Mouse (Mus musculus) heart, adult 2 months (tissue): ENCODE results near the gene Taf5l. TPM values are rescaled to one million over a fixed set of nuclear protein-coding genes. Genes with fewer than 3 reads are reported as not detected.

Experiments used
- DNase-seq, 2 experiments: peaks; one replicate each; pipeline ENCODE4 v3.0.0; 2021
- H3K27ac ChIP-seq: fragments of 200-600 bp; 2 replicates; pipeline ENCODE4 v1.8.1; 2022
- H3K27me3 ChIP-seq: fragments of 200-500 bp; 2 replicates; pipeline ENCODE4 v1.6.1; 2012; ENCODE audit warnings: mild to moderate bottlenecking, low read length, inconsistent platforms, mixed read lengths; ENCODE audit not compliant: control insufficient read depth, insufficient read depth
- H3K36me3 ChIP-seq: fragments of 200-500 bp; 2 replicates; pipeline ENCODE4 v1.6.1; 2012; ENCODE audit warnings: low read length, inconsistent platforms; ENCODE audit not compliant: control insufficient read depth, insufficient read depth
- H3K4me1 ChIP-seq: fragments of 200-500 bp; 2 replicates; pipeline ENCODE4 v1.6.1; 2011; ENCODE audit warnings: low read length; ENCODE audit not compliant: control insufficient read depth, insufficient read depth
- H3K4me3 ChIP-seq: fragments of 200-600 bp; 2 replicates; pipeline ENCODE4 v1.8.1; 2022
- H3K79me2 ChIP-seq: fragments of 200-500 bp; replicated peaks from 2 replicates; pipeline ENCODE4 v1.6.1; 2012; ENCODE audit warnings: mild to moderate bottlenecking, inconsistent platforms, low read length, moderate library complexity, mixed read lengths; ENCODE audit not compliant: control insufficient read depth, insufficient read depth
- H3K9ac ChIP-seq: fragments of 200-500 bp; 2 replicates; pipeline ENCODE4 v1.6.1; 2012; ENCODE audit warnings: low read depth, mild to moderate bottlenecking, control low read depth, inconsistent platforms, low read length, mixed read lengths
- CTCF ChIP-seq: fragments of 200-600 bp; IDR thresholded peaks from 2 replicates; pipeline ENCODE4 v1.8.1; 2022; ENCODE audit warnings: antibody characterized with exemption, mild to moderate bottlenecking, moderate library complexity
- EP300 ChIP-seq: fragments of 200-500 bp; IDR thresholded peaks from 2 replicates; pipeline ENCODE4 v1.6.1; 2011; ENCODE audit warnings: low read depth, low read length, control low read depth; ENCODE audit not compliant: insufficient read depth
- POLR2A ChIP-seq: fragments of 200-500 bp; IDR thresholded peaks from 2 replicates; pipeline ENCODE4 v1.6.1; 2011; ENCODE audit warnings: mild to moderate bottlenecking, low read depth, low read length, control low read depth; ENCODE audit not compliant: insufficient read depth
- whole genome bisulfite sequencing: fragments of 180-500 bp; shearing (Covaris S2); methylation state at CpG from one replicate; pipeline ENCODE4 v1.1.7; 2018; 5-methylcytosine and 5-hydroxymethylcytosine counted together
- intact Hi-C: fragments of 180-260 bp; cut with DNase I; formaldehyde crosslinking; loops from one replicate; pipeline ENCODE4 v1.15.1; 2025
- long read RNA-seq: library from polyadenylated mRNA; stranded (forward); transcript quantifications from one replicate; pipeline ENCODE4 v2.0.0, GENCODE M21; 2021
- polyA plus RNA-seq: library from polyadenylated mRNA; depleted of rRNA; stranded (reverse); fragments of >200 nt; gene quantifications from 2 replicates; pipeline ENCODE4 v1.2.3, GENCODE M21; 2012; rRNA removed
- total RNA-seq, 2 experiments: library from RNA; stranded (reverse); gene quantifications; 2 replicates each; pipeline ENCODE4 v1.2.3; 2021

Taf5l gene
- total RNA-seq (10 to 100 TPM; 12.0 to 13.2 TPM), polyA plus RNA-seq (17.7 and 23.5 TPM in 2 replicates)
- long read RNA-seq, transcript Taf5l-202 (5 exons, 2,973 nt): major isoform, 21 of 27 reads
- long read RNA-seq, partial matches to known transcripts: 0 of 27 reads
- long read RNA-seq, other reads (novel, unspliced or antisense): 4 of 27 reads

- peak; percentile 97 to 98 for DNase-seq
- WGBS: 1% methylated on average over 73 of the region's 74 CpGs
- intact Hi-C loops: loop anchor here (2.0 to 5.0 kb wide), 3 partner anchors 39 to 211 kb away; partner anchors contain the start of genes Abcb10, Galnt2 and Nup133
- TF ChIP-seq POLR2A (0 out of 2 replicates have a peak, but pooled peaks have one; percentile 64), EP300 (no peak)
- Histone ChIP-seq H3K4me3 (peak within 1 kb of the TSS; percentile 76), H3K4me1 (peaks cover 15% of the 10 kb centered on the region), H3K79me2 (peaks cover 7% of the 10 kb centered on the region), H3K27ac (peak within 1 kb of the TSS; percentile 97), H3K27me3 (no peaks in the 10 kb centered on the region), H3K36me3 (no peaks in the 10 kb centered on the region; the same call in 1 of the 2 replicates), H3K9ac (peak within 1 kb of the TSS; percentile 92)
Measured at GRCm38 (mm10) chr8:124021237-124022227, at the start of gene Taf5l, which contains the start of gene Urb2. Gene Taf5l, minus strand, starts transcription at chr8:124021397. Gene Urb2, plus strand, starts transcription at chr8:124021508.

GRCm38 (mm10) chr8:124070363-124071324, 49.4 kb upstream of the Taf5l start:
- Histone ChIP-seq H3K4me1 (peaks cover 18% of the 10 kb centered on the region), H3K27me3 (no peaks in the 10 kb centered on the region), H3K36me3 (peaks cover 2% of the 10 kb centered on the region; the same call in 1 of the 2 replicates), H3K4me3 (no peak overlapping the region), H3K27ac (no peak overlapping the region), H3K79me2 (no peaks in the 10 kb centered on the region), H3K9ac (no peak overlapping the region)
- DNase-seq: peak in 1 of 2 experiments; percentile 16
- intact Hi-C loops: no loop called here
- WGBS: 23% methylated on average over 18 of the region's 18 CpGs
- no peak for TF ChIP-seq EP300
- TF ChIP-seq POLR2A: no peak
- no peak for TF ChIP-seq CTCF

DNA sequence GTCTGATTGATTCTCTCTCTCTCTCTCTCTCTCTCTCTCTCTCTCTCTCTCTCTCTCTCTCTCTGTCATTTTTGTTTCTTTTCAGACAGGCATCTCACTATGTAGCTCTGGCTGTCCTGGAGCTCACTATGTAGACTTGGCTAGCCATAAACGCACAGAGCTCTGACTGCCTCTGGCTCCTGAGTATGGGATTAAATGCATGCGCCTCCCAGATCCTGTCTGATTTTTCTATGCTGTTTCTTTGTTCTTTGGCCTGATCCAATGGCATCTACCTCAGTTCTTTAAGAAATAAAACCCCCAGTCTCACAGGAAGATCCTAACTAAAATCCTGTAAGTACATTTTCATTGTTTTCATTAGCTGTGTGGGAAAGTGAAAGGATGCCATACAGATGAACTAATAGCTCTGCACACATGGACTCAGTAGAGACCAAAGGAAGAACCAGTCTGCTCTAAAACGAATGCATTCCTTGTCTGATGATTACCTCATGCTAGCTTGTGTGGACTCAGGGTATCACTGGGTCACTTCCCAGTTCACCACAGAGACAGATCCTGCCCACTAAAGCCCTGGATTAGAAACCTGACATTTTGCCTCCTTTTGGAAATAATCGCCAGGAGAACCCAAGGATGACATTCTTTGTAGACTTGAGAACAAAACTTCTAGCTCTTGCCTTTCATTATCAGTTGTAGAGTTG, 46.0 kb upstream of the Taf5l start:
- peaks cover 18% of the 10 kb centered on the region for H3K4me1 ChIP-seq
- WGBS: 41% methylated on average over 4 of the region's 4 CpGs
- intact Hi-C loops: no loop called here
- no peak for TF ChIP-seq POLR2A
- no peak for TF ChIP-seq CTCF
- TF ChIP-seq EP300: no peak
- DNase-seq: no peak
- no peaks in the 10 kb centered on the region for H3K79me2 ChIP-seq
- no peak overlapping the region for H3K9ac ChIP-seq
- H3K36me3 ChIP-seq: peaks cover 2% of the 10 kb centered on the region; the same call in 1 of the 2 replicates
- no peaks in the 10 kb centered on the region for H3K27me3 ChIP-seq
- H3K27ac ChIP-seq: peak overlapping the region; percentile 65
- H3K4me3 ChIP-seq: no peak overlapping the region

DNA sequence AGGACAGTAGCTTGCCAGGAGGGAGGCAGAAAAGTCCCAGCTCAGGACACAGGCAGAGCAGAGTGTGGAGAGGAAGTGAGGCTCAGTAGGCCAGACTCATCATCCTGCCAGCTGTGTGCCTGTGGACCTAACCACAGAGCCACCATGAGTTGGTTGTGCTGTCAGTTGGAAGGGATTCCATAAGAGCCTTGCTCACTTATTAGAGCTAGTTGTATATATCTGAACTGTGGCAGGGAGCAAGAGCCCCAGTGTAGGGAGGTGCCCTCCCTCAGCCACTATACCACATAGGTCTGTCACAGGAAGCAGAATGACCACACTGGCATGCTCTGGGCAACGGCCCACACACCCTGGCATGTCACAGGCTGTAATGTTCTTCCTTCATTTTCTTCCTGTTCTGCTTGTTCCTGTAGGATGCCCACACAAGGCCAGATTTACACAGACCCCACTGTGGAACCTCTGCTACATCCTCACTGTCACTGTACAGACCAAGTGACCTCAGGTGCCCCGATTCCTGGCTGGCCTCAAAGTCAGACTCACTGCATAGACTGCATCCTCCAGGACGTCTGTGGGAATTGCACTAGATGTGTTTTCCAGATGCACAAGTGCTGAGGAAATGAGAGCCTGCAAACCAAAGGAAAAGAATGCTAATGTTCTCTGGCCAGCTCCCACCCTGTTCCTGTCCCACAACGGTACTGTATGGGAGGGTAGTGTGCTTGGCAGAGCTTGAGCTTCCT, 45.3 kb upstream of the Taf5l start:
- no peak overlapping the region for H3K9ac ChIP-seq
- peaks cover 2% of the 10 kb centered on the region; the same call in 1 of the 2 replicates for H3K36me3 ChIP-seq
- peaks cover 18% of the 10 kb centered on the region for H3K4me1 ChIP-seq
- intact Hi-C loops: no loop called here
- no peaks in the 10 kb centered on the region for H3K79me2 ChIP-seq
- DNase-seq: peak; percentile 47 to 68
- TF ChIP-seq CTCF (peak; percentile 41), EP300 (peak; percentile 91), POLR2A (peak; percentile 28; the same call in 1 of the 2 replicates)
- WGBS: 38% methylated on average over 4 of the region's 4 CpGs
- peak overlapping the region; percentile 12 for H3K27ac ChIP-seq
- no peak overlapping the region for H3K4me3 ChIP-seq
- no peaks in the 10 kb centered on the region for H3K27me3 ChIP-seq
